Mouse (Mus musculus): Measurements from ENCODE around the gene Ganab. TPM values are rescaled to one million over a fixed set of nuclear protein-coding genes. Genes with fewer than 3 reads are reported as not detected.

Gene Ganab
- polyA plus RNA-seq, 1 experiment, result 117 TPM

GRCm38 (mm10) chr19:8919000-8919399 lies 21.1 kb downstream of the Ganab start:
- H3K36me3 ChIP-seq (ENCODE audit: control insufficient read depth, insufficient read depth), result peaks cover 56% of the 10 kb centered on the region
- TF ChIP-seq MAX (IDR thresholded peaks at IDR 0.05) (no peak), CTCF (IDR thresholded peaks at IDR 0.05; ENCODE audit: control insufficient read depth, insufficient read depth, insufficient read length) (no peak), USF1 (IDR thresholded peaks at IDR 0.05; ENCODE audit: low read depth) (no peak), FOSL1 (IDR thresholded peaks at IDR 0.05; ENCODE audit: insufficient read depth, low read length, poor library complexity, severe bottlenecking) (no peak), MYOD1 (IDR thresholded peaks at IDR 0.05; ENCODE audit: control insufficient read depth, insufficient read length, low read depth) (no peak), CEBPB (IDR thresholded peaks at IDR 0.05; ENCODE audit: low read depth) (no peak), MYOG (IDR thresholded peaks at IDR 0.05; ENCODE audit: control insufficient read depth, extremely low read depth, insufficient read length) (no peak)

GRCm38 (mm10) chr19:8919684-8920072 lies 21.8 kb downstream of the Ganab start:
- Histone ChIP-seq H3ac (ENCODE audit: control insufficient read depth, insufficient read length, low read depth) (no peak overlapping the region), H3K27me3 (ENCODE audit: control insufficient read depth, insufficient read depth, insufficient read length) (no peaks in the 10 kb centered on the region), H3K79me2 (ENCODE audit: control insufficient read depth, insufficient read depth) (peaks cover 42% of the 10 kb centered on the region), H3K36me3 (ENCODE audit: control insufficient read depth, insufficient read depth) (peaks cover 49% of the 10 kb centered on the region), H3K4me3 (ENCODE audit: insufficient read depth, poor library complexity, severe bottlenecking) (no peak overlapping the region), H3K79me3 (ENCODE audit: low read depth) (peaks cover 30% of the 10 kb centered on the region)
- no peak for TF ChIP-seq FOSL1 (IDR thresholded peaks at IDR 0.05; ENCODE audit: insufficient read depth, low read length, poor library complexity, severe bottlenecking)
- TF ChIP-seq USF1 (IDR thresholded peaks at IDR 0.05; ENCODE audit: low read depth), result no peak
- TF ChIP-seq MAX (IDR thresholded peaks at IDR 0.05), result no peak
- TF ChIP-seq MYOG (IDR thresholded peaks at IDR 0.05; ENCODE audit: control insufficient read depth, extremely low read depth, insufficient read length), result no peak
- no peak for TF ChIP-seq CEBPB (IDR thresholded peaks at IDR 0.05; ENCODE audit: low read depth)
- no peak for TF ChIP-seq CTCF (IDR thresholded peaks at IDR 0.05; ENCODE audit: control insufficient read depth, insufficient read depth, insufficient read length)
- no peak for TF ChIP-seq MYOD1 (IDR thresholded peaks at IDR 0.05; ENCODE audit: control insufficient read depth, insufficient read length, low read depth)

More at GRCm38 (mm10) chr19:8919000-8919399, 21.1 kb downstream of the Ganab start:
- Histone ChIP-seq H3ac (ENCODE audit: control insufficient read depth, insufficient read length, low read depth) (no peak overlapping the region), H3K4me3 (ENCODE audit: insufficient read depth, poor library complexity, severe bottlenecking) (no peak overlapping the region), H3K27me3 (ENCODE audit: control insufficient read depth, insufficient read depth, insufficient read length) (no peaks in the 10 kb centered on the region), H3K79me2 (ENCODE audit: control insufficient read depth, insufficient read depth) (peaks cover 35% of the 10 kb centered on the region), H3K79me3 (ENCODE audit: low read depth) (peaks cover 30% of the 10 kb centered on the region)

GRCm38 (mm10) chr19:8920073-8920736 lies 22.3 kb downstream of the Ganab start, which contains the start of gene B3gat3:
B3gat3 (plus strand) TSS chr19:8920374.
- Histone ChIP-seq H3K27me3 (ENCODE audit: control insufficient read depth, insufficient read depth, insufficient read length) (no peaks in the 10 kb centered on the region), H3K79me3 (ENCODE audit: low read depth) (peaks cover 30% of the 10 kb centered on the region), H3K36me3 (ENCODE audit: control insufficient read depth, insufficient read depth) (peaks cover 44% of the 10 kb centered on the region), H3ac (ENCODE audit: control insufficient read depth, insufficient read length, low read depth) (peak within 1 kb of the TSS; percentile 59), H3K4me3 (ENCODE audit: insufficient read depth, poor library complexity, severe bottlenecking) (peak within 1 kb of the TSS; percentile 83), H3K79me2 (ENCODE audit: control insufficient read depth, insufficient read depth) (peaks cover 42% of the 10 kb centered on the region)
- TF ChIP-seq CEBPB (IDR thresholded peaks at IDR 0.05; ENCODE audit: low read depth), result no peak
- TF ChIP-seq CTCF (IDR thresholded peaks at IDR 0.05; ENCODE audit: control insufficient read depth, insufficient read depth, insufficient read length), result no peak
- peak; percentile 65 for TF ChIP-seq MAX (IDR thresholded peaks at IDR 0.05)
- no peak for TF ChIP-seq MYOD1 (IDR thresholded peaks at IDR 0.05; ENCODE audit: control insufficient read depth, insufficient read length, low read depth)

- H3ac ChIP-seq (ENCODE audit: control insufficient read depth, insufficient read length, low read depth), result peak overlapping the region; percentile 59
- TF ChIP-seq CEBPB (IDR thresholded peaks at IDR 0.05; ENCODE audit: low read depth), result no peak
- TF ChIP-seq USF1 (IDR thresholded peaks at IDR 0.05; ENCODE audit: low read depth), result peak; percentile 99
- H3K27me3 ChIP-seq (ENCODE audit: control insufficient read depth, insufficient read depth, insufficient read length), result no peaks in the 10 kb centered on the region
- peaks cover 30% of the 10 kb centered on the region for H3K79me3 ChIP-seq (ENCODE audit: low read depth)
- peaks cover 37% of the 10 kb centered on the region for H3K36me3 ChIP-seq (ENCODE audit: control insufficient read depth, insufficient read depth)
- peaks cover 42% of the 10 kb centered on the region for H3K79me2 ChIP-seq (ENCODE audit: control insufficient read depth, insufficient read depth)
- H3K4me3 ChIP-seq (ENCODE audit: insufficient read depth, poor library complexity, severe bottlenecking), result peak overlapping the region; percentile 83
Observed at GRCm38 (mm10) chr19:8920836-8921291, 23.0 kb downstream of the Ganab start.

GRCm38 (mm10) chr19:8921741-8922140 lies 23.9 kb downstream of the Ganab start:
- Histone ChIP-seq H3K27me3 (ENCODE audit: control insufficient read depth, insufficient read depth, insufficient read length) (no peaks in the 10 kb centered on the region), H3K36me3 (ENCODE audit: control insufficient read depth, insufficient read depth) (peaks cover 28% of the 10 kb centered on the region), H3K4me3 (ENCODE audit: insufficient read depth, poor library complexity, severe bottlenecking) (no peak overlapping the region), H3ac (ENCODE audit: control insufficient read depth, insufficient read length, low read depth) (no peak overlapping the region), H3K79me3 (ENCODE audit: low read depth) (peaks cover 30% of the 10 kb centered on the region), H3K79me2 (ENCODE audit: control insufficient read depth, insufficient read depth) (peaks cover 42% of the 10 kb centered on the region)
- no peak for TF ChIP-seq CEBPB (IDR thresholded peaks at IDR 0.05; ENCODE audit: low read depth)
- TF ChIP-seq FOSL1 (IDR thresholded peaks at IDR 0.05; ENCODE audit: insufficient read depth, low read length, poor library complexity, severe bottlenecking), result no peak
- no peak for TF ChIP-seq USF1 (IDR thresholded peaks at IDR 0.05; ENCODE audit: low read depth)
- TF ChIP-seq MYOG (IDR thresholded peaks at IDR 0.05; ENCODE audit: control insufficient read depth, extremely low read depth, insufficient read length), result no peak
- TF ChIP-seq MYOD1 (IDR thresholded peaks at IDR 0.05; ENCODE audit: control insufficient read depth, insufficient read length, low read depth), result no peak
- TF ChIP-seq MAX (IDR thresholded peaks at IDR 0.05), result no peak
- TF ChIP-seq CTCF (IDR thresholded peaks at IDR 0.05; ENCODE audit: control insufficient read depth, insufficient read depth, insufficient read length), result no peak

GRCm38 (mm10) chr19:8926766-8927165 lies 28.9 kb downstream of the Ganab start:
- Histone ChIP-seq H3ac (ENCODE audit: control insufficient read depth, insufficient read length, low read depth) (no peak overlapping the region), H3K79me2 (ENCODE audit: control insufficient read depth, insufficient read depth) (peaks cover 46% of the 10 kb centered on the region), H3K27me3 (ENCODE audit: control insufficient read depth, insufficient read depth, insufficient read length) (no peaks in the 10 kb centered on the region), H3K36me3 (ENCODE audit: control insufficient read depth, insufficient read depth) (peaks cover 36% of the 10 kb centered on the region), H3K79me3 (ENCODE audit: low read depth) (peaks cover 28% of the 10 kb centered on the region), H3K4me3 (ENCODE audit: insufficient read depth, poor library complexity, severe bottlenecking) (no peak overlapping the region)
- TF ChIP-seq MYOD1 (IDR thresholded peaks at IDR 0.05; ENCODE audit: control insufficient read depth, insufficient read length, low read depth) (no peak), MYOG (IDR thresholded peaks at IDR 0.05; ENCODE audit: control insufficient read depth, extremely low read depth, insufficient read length) (no peak), CTCF (IDR thresholded peaks at IDR 0.05; ENCODE audit: control insufficient read depth, insufficient read depth, insufficient read length) (no peak), CEBPB (IDR thresholded peaks at IDR 0.05; ENCODE audit: low read depth) (no peak), FOSL1 (IDR thresholded peaks at IDR 0.05; ENCODE audit: insufficient read depth, low read length, poor library complexity, severe bottlenecking) (no peak), MAX (IDR thresholded peaks at IDR 0.05) (no peak), USF1 (IDR thresholded peaks at IDR 0.05; ENCODE audit: low read depth) (no peak)
